Mouse (Mus musculus) limb, embryonic 15.5 days (tissue): Measurements from ENCODE around the gene Pex3. TPM values are rescaled to one million over a fixed set of nuclear protein-coding genes. Genes with fewer than 3 reads are reported as not detected.
A peak's percentile ranks its signal among the peaks of the same experiment; 100 is the strongest.

ENCODE experiments used
- ATAC-seq: fragments of 200-750 bp; cut with Nextera tagmentation; 2 replicates; pipeline ENCODE4 v1.8.0; 2017; ENCODE audit warnings: low read depth, moderate TSS enrichment; ENCODE audit not compliant: insufficient number of reproducible peaks, low FRiP score, low TSS enrichment
- H3K27ac ChIP-seq: fragments of 300-500 bp; sonication (generic); 2 replicates; pipeline ENCODE4 v1.5.1; 2015; ENCODE audit warnings: moderate library complexity, mild to moderate bottlenecking, inconsistent platforms
- H3K27me3 ChIP-seq: fragments of 300-500 bp; sonication (generic); 2 replicates; pipeline ENCODE4 v1.6.1; 2015; ENCODE audit warnings: inconsistent platforms
- H3K36me3 ChIP-seq: fragments of 300-500 bp; sonication (generic); 2 replicates; pipeline ENCODE4 v1.6.1; 2015; ENCODE audit warnings: inconsistent platforms
- H3K4me1 ChIP-seq: fragments of 300-500 bp; sonication (generic); 2 replicates; pipeline ENCODE4 v1.6.1; 2015; ENCODE audit warnings: inconsistent platforms
- H3K4me2 ChIP-seq: fragments of 300-500 bp; sonication (generic); 2 replicates; pipeline ENCODE4 v1.6.1; 2015; ENCODE audit warnings: mild to moderate bottlenecking, inconsistent platforms
- H3K4me3 ChIP-seq: fragments of 300-500 bp; sonication (generic); 2 replicates; pipeline ENCODE4 v1.5.1; 2015; ENCODE audit warnings: mild to moderate bottlenecking, inconsistent platforms
- H3K9ac ChIP-seq: fragments of 300-500 bp; sonication (generic); 2 replicates; pipeline ENCODE4 v1.6.1; 2015; ENCODE audit warnings: inconsistent platforms
- H3K9me3 ChIP-seq: fragments of 300-500 bp; sonication (generic); 2 replicates; pipeline ENCODE4 v1.6.1; 2016; ENCODE audit warnings: inconsistent platforms
- WGBS: fragments of 180-500 bp; shearing (Covaris S2); methylation state at CpG from one replicate; pipeline ENCODE4 v1.1.7; 2015; 5-methylcytosine and 5-hydroxymethylcytosine counted together
- polyA plus RNA-seq: library from polyadenylated mRNA; unstranded; fragments of >200 nt; fragmentation: Nextera tagmentation; extraction: Ambion mirVana; gene quantifications from 2 replicates; pipeline ENCODE4 v1.2.1, GENCODE M21; 2015

The Pex3 gene
- polyA plus RNA-seq, 1 experiment from 2014 or later, result 27.8 TPM

DNA sequence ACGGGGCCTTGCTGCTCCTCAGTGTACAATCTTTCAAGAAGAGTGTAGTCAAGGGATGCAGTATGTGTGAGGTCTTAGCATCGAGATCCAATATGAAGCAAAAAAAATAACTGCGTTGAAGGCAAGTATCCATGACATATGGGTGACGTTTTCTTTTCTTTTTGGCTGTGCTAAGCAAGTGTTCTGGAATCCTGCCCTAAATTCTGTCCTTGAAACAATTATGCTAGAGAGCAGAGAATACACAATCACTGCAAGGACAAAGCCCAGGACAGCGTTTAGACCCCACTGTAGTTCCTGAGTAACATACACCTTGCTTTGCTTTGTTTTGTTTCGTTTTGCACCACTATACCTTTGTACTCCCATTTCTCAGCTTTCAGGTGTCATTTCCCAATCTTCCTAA, 73.6 kb downstream of the Pex3 start:
- no peak for ATAC-seq
- no peaks in the 10 kb centered on the region for H3K36me3 ChIP-seq
- H3K27ac ChIP-seq, result no peak overlapping the region
- H3K4me3 ChIP-seq, result no peak overlapping the region
- H3K4me1 ChIP-seq, result peaks cover 4% of the 10 kb centered on the region; the same call in 1 of the 2 replicates
- 75% methylated on average over 6 of the region's 6 CpGs for WGBS
- H3K4me2 ChIP-seq, result no peak overlapping the region
- H3K9me3 ChIP-seq, result no peaks in the 10 kb centered on the region
- H3K27me3 ChIP-seq, result peaks cover 20% of the 10 kb centered on the region
- H3K9ac ChIP-seq, result no peak overlapping the region

DNA sequence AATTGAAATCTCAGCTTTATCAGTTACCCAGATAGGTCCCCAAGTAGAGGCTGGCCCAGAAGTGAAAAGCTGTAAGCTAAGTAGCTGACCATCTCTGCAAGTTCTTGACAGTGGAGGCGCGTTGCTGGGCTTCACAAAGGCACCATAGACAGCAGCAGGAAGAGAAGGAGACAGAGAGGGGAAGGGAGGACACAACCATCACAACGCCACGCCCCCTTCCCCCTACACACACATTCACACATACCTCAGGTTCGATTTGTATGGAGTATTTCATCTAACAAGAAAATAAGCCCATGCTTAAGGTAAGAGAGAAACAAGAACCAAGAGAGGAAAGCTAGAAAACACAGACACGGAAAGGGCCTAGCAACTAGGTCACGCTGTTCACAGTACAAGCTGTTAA, 77.8 kb downstream of the Pex3 start:
- 31% methylated on average over 7 of the region's 7 CpGs for WGBS
- Histone ChIP-seq H3K4me2 (no peak overlapping the region), H3K9me3 (no peaks in the 10 kb centered on the region), H3K27me3 (peaks cover 43% of the 10 kb centered on the region), H3K4me1 (peaks cover 12% of the 10 kb centered on the region), H3K27ac (no peak overlapping the region), H3K9ac (no peak overlapping the region), H3K36me3 (no peaks in the 10 kb centered on the region), H3K4me3 (peak overlapping the region; percentile 66; the same call in 1 of the 2 replicates)
- ATAC-seq, result no peak

DNA sequence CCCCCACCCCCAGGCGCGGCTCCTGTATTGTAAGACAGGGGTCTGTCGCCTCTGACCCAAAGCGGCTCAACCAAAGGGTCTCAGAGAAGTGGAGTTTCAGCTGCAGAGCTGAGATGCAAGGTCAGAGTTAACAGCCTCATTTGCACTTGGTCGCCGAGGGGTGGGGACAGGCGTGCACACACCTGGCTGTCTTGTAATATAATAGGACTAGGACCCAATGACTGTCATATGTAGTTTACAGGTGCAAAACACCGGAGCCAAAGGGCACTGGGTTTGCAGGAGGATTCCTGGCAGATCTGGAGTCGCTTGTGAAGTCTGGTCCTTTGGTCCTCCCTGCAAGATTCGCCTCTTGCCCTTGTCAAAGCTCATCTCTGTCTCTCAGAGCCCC, 78.4 kb downstream of the Pex3 start:
- H3K9ac ChIP-seq, result peak overlapping the region; percentile 65
- ATAC-seq, result no peak
- no peaks in the 10 kb centered on the region for H3K36me3 ChIP-seq
- peak overlapping the region; percentile 66 for H3K4me3 ChIP-seq
- no peak overlapping the region for H3K27ac ChIP-seq
- H3K9me3 ChIP-seq, result no peaks in the 10 kb centered on the region
- H3K4me1 ChIP-seq, result peaks cover 12% of the 10 kb centered on the region
- peak overlapping the region; percentile 95 for H3K4me2 ChIP-seq
- peaks cover 43% of the 10 kb centered on the region for H3K27me3 ChIP-seq
- WGBS, result 6% methylated on average over 10 of the region's 10 CpGs

Other genes with a start within 250 kb of the Pex3 start
- gene Phactr2, start 78.7 kb downstream of the Pex3 start, polyA plus RNA-seq, result 25.5 and 29.3 TPM in 2 replicates
- gene Fuca2, start 53.6 kb downstream of the Pex3 start, polyA plus RNA-seq, result 64.0 and 64.6 TPM in 2 replicates
- 3.5 and 3.9 TPM in 2 replicates for gene Adat2, start 248 bp downstream of the Pex3 start, polyA plus RNA-seq